Mouse (Mus musculus): ENCODE data around the gene Pirt.

- TF ChIP-seq USF1 (IDR thresholded peaks at IDR 0.05; ENCODE audit: low read depth) (no peak), MYOG (IDR thresholded peaks at IDR 0.05; ENCODE audit: control insufficient read depth in 1 of 3, insufficient read depth in 1 of 3, insufficient read length in 2 of 3, low read depth in 2 of 3) (no peak), POLR2A (IDR thresholded peaks at IDR 0.05; ENCODE audit: insufficient read length, low read depth) (no peak)
Measured at GRCm38 (mm10) chr11:66945224-66945767, 33.5 kb downstream of the Pirt start.

Measured in myocyte (in vitro differentiated cells).